36 mouse cellular contexts compared by ENCODE assay signal in genomic region chr14:119987257-119987656, GRCm38 (mm10). TPM values are rescaled to one million over a fixed set of nuclear protein-coding genes. Genes with fewer than 3 reads are reported as not detected.
DNase-seq lines count a peak whose midpoint lies in the region; ATAC-seq and TF ChIP-seq lines count a peak whose summit lies in the region.
"Had no signal": no experiment of that assay in that cellular context is flagged by ENCODE, and none has a peak within 500 bp of the region (broad histone marks: within the 10 kb centered on the region; RNA-seq: fewer than 3 reads in every experiment).

No protein-coding gene starts in this region.

- 47% methylated on average over 1 of the region's 1 CpGs for WGBS in kidney, embryonic 14.5 days
- 52% methylated on average over 1 of the region's 1 CpGs for WGBS in liver, postnatal 0 days (ENCODE audit: insufficient replicate concordance)

- no peaks in the 10 kb centered on the region for H3K36me3 ChIP-seq in kidney, embryonic 14.5 days (ENCODE audit: control insufficient read depth, insufficient read depth, low read length)
- H3K36me3 ChIP-seq in liver, postnatal 0 days (replicated peaks; ENCODE audit: insufficient read depth, low read length) = no peaks in the 10 kb centered on the region
- H3K36me3 ChIP-seq: embryonic facial prominence, embryonic 13.5 days; forebrain, embryonic 10.5 days; forebrain, embryonic 15.5 days; heart, embryonic 10.5 days; heart, embryonic 15.5 days; limb, embryonic 13.5 days; midbrain, embryonic 12.5 days; neural tube, embryonic 12.5 days had no signal

- intact Hi-C loops in gastrocnemius, adult 2 months (cut with DNase I) = no loop called here

- no peak overlapping the region for H3K4me2 ChIP-seq in kidney, embryonic 14.5 days (replicated peaks; ENCODE audit: low read depth, low read length)
- H3K4me2 ChIP-seq in liver, postnatal 0 days (ENCODE audit: low read depth, low read length) = no peak overlapping the region
- H3K4me2 ChIP-seq: embryonic facial prominence, embryonic 13.5 days; forebrain, embryonic 15.5 days; heart, embryonic 15.5 days; limb, embryonic 13.5 days; liver, embryonic 11.5 days; midbrain, embryonic 12.5 days; neural tube, embryonic 12.5 days had no signal

- TF ChIP-seq CTCF in liver, postnatal 0 days (IDR thresholded peaks at IDR 0.05; ENCODE audit: low read depth) = no peak
- no peak for TF ChIP-seq CTCF in gastrocnemius, adult 2 months (IDR thresholded peaks at IDR 0.05)

- H3K27me3 ChIP-seq in kidney, embryonic 14.5 days (ENCODE audit: control insufficient read depth, insufficient read depth, low read length) = no peaks in the 10 kb centered on the region
- no peaks in the 10 kb centered on the region for H3K27me3 ChIP-seq in liver, postnatal 0 days (ENCODE audit: insufficient read depth, low read length)
- H3K27me3 ChIP-seq: embryonic facial prominence, embryonic 13.5 days; forebrain, embryonic 15.5 days; heart, embryonic 15.5 days; limb, embryonic 13.5 days; megakaryocyte, embryonic 14.5 days; midbrain, embryonic 12.5 days; neural tube, embryonic 12.5 days had no signal

- ATAC-seq in kidney, embryonic 14.5 days (ENCODE audit: low FRiP score, low TSS enrichment) = peak; percentile 56
- no peak for ATAC-seq in liver, postnatal 0 days
- ATAC-seq: forebrain, embryonic 15.5 days; hindbrain, embryonic 16.5 days had no signal

- TF ChIP-seq EP300 in liver, postnatal 0 days (IDR thresholded peaks at IDR 0.05; ENCODE audit: low read depth) = no peak

- peak overlapping the region; percentile 68 for H3K27ac ChIP-seq in kidney, embryonic 14.5 days (ENCODE audit: low read depth, low read length)
- H3K27ac ChIP-seq in liver, postnatal 0 days (ENCODE audit: low read depth) = no peak overlapping the region
- no peak overlapping the region for H3K27ac ChIP-seq in gastrocnemius, adult 2 months
- H3K27ac ChIP-seq: embryonic facial prominence, embryonic 13.5 days; forebrain, embryonic 10.5 days; forebrain, embryonic 15.5 days; heart, embryonic 10.5 days; heart, embryonic 15.5 days; left cerebral cortex, adult 2 months; limb, embryonic 13.5 days; midbrain, embryonic 12.5 days; neural tube, embryonic 12.5 days had no signal

- DNase-seq in kidney, adult 11 months = peak; percentile 33
- no peak for DNase-seq in kidney, postnatal 10 days
- DNase-seq in kidney, adult 18-20 months = peak; percentile 32
- DNase-seq in kidney, postnatal 36 days = peak; percentile 28 to 47
- DNase-seq in liver, postnatal 0 days = no peak
- DNase-seq in gastrocnemius, adult 2 months = no peak
- DNase-seq: adrenal gland, postnatal 14 days; cerebellum, adult 11 months; cerebellum, adult 9-11 months; lung, postnatal 36 days; right cerebral cortex, adult 18-20 months; right cerebral cortex, postnatal 4 days; thymus, postnatal 4 days had no signal

- no peak overlapping the region for H3K4me3 ChIP-seq in kidney, embryonic 14.5 days (ENCODE audit: low read length)
- H3K4me3 ChIP-seq in liver, postnatal 0 days (ENCODE audit: low read depth, low read length) = no peak overlapping the region
- H3K4me3 ChIP-seq in gastrocnemius, adult 2 months = no peak overlapping the region
- H3K4me3 ChIP-seq: embryonic facial prominence, embryonic 13.5 days; forebrain, embryonic 10.5 days; forebrain, embryonic 15.5 days; heart, embryonic 10.5 days; heart, embryonic 15.5 days; left cerebral cortex, adult 2 months; limb, embryonic 13.5 days; megakaryocyte, embryonic 14.5 days; midbrain, embryonic 12.5 days; myocyte; neural tube, embryonic 12.5 days had no signal

- peaks cover 4% of the 10 kb centered on the region; the same call in 1 of the 2 replicates for H3K9me3 ChIP-seq in kidney, embryonic 14.5 days (ENCODE audit: control insufficient read depth, low read length)
- H3K9me3 ChIP-seq in liver, postnatal 0 days (ENCODE audit: low read length) = no peaks in the 10 kb centered on the region
- H3K9me3 ChIP-seq: embryonic facial prominence, embryonic 13.5 days; forebrain, embryonic 15.5 days; heart, embryonic 10.5 days; heart, embryonic 15.5 days; limb, embryonic 13.5 days; midbrain, embryonic 12.5 days; neural tube, embryonic 12.5 days had no signal

- H3K9ac ChIP-seq in kidney, embryonic 14.5 days (ENCODE audit: low read depth, low read length) = no peak overlapping the region
- no peak overlapping the region for H3K9ac ChIP-seq in liver, postnatal 0 days (replicated peaks)
- H3K9ac ChIP-seq: embryonic facial prominence, embryonic 13.5 days; forebrain, embryonic 15.5 days; heart, embryonic 15.5 days; limb, embryonic 13.5 days; midbrain, embryonic 12.5 days; neural tube, embryonic 12.5 days had no signal

- H3K4me1 ChIP-seq in kidney, embryonic 14.5 days (ENCODE audit: control insufficient read depth, insufficient read depth, low read length) = peaks cover 19% of the 10 kb centered on the region
- no peaks in the 10 kb centered on the region for H3K4me1 ChIP-seq in liver, postnatal 0 days (ENCODE audit: insufficient read depth)
- H3K4me1 ChIP-seq: embryonic facial prominence, embryonic 13.5 days; forebrain, embryonic 15.5 days; heart, embryonic 10.5 days; limb, embryonic 13.5 days; megakaryocyte, embryonic 14.5 days; midbrain, embryonic 12.5 days; neural tube, embryonic 12.5 days had no signal

RNA-seq across cellular contexts. Expression of gene Oxgr1, which starts 55.0 kb away (rescaled TPM):
- polyA plus RNA-seq in kidney, embryonic 14.5 days (2014; fragmentation: Nextera tagmentation; extraction: Ambion mirVana) = 0.20 and 0.66 TPM in 2 replicates
- not detected in 2 replicates for polyA plus RNA-seq in liver, postnatal 0 days (2015; fragmentation: Nextera tagmentation; extraction: Ambion mirVana)
- total RNA-seq in gastrocnemius, adult 2 months (2021) = not detected
- total RNA-seq: adrenal gland, postnatal 14 days; common myeloid progenitor, adult 5-6 weeks; gastrocnemius, adult 18-20 months; heart, postnatal 25 days; left cerebral cortex, adult 2 months; MEL had no signal
- polyA plus RNA-seq: embryonic facial prominence, embryonic 13.5 days; forebrain, embryonic 10.5 days; forebrain, embryonic 15.5 days; heart, embryonic 10.5 days; heart, embryonic 15.5 days; hindbrain, embryonic 11.5 days; intestine, embryonic 14.5 days; liver, embryonic 11.5 days; liver, embryonic 16.5 days; midbrain, embryonic 12.5 days; myocyte; neural tube, embryonic 12.5 days; spleen, adult 2 months; thymus, postnatal 0 days had no signal

Comparison
In these comparisons a context has a peak if more than half of its experiments do, and no peak if none do; other contexts are left out.
1. DNase-seq: peak in kidney, adult 11 months (single experiment), kidney, adult 18-20 months (single experiment) and kidney, postnatal 36 days (2 of 2); none in kidney, postnatal 10 days (single experiment), liver, postnatal 0 days (single experiment) and gastrocnemius, adult 2 months (single experiment).